Mouse (Mus musculus): Measurements from ENCODE around the gene Ppp1r3d. TPM values are rescaled to one million over a fixed set of nuclear protein-coding genes. Genes with fewer than 3 reads are reported as not detected.

Ppp1r3d gene
- polyA plus RNA-seq, 1 experiment: 5.2 TPM

- 76% methylated on average over 2 of the region's 2 CpGs for WGBS
- TF ChIP-seq POLR2A (IDR thresholded peaks at IDR 0.05; ENCODE audit: borderline replicate concordance, control insufficient read depth, low read depth, low read length) (no peak), CTCF (IDR thresholded peaks at IDR 0.05; ENCODE audit: control insufficient read depth, insufficient read depth, low read length) (no peak)
- H3K27ac ChIP-seq (ENCODE audit: control insufficient read depth, insufficient read depth, low read depth, low read length, poor library complexity): no peak overlapping the region
- H3K4me3 ChIP-seq (replicated peaks; ENCODE audit: control insufficient read depth, low read depth, low read length): no peak overlapping the region
- no peaks in the 10 kb centered on the region; the same call in 1 of the 2 replicates for H3K4me1 ChIP-seq (ENCODE audit: control insufficient read depth, insufficient read depth, low read length)
Observed at GRCm38 (mm10) chr2:178433903-178434302, 19.6 kb upstream of the Ppp1r3d start.

- H3K4me1 ChIP-seq (ENCODE audit: control insufficient read depth, insufficient read depth, low read length): no peaks in the 10 kb centered on the region; the same call in 1 of the 2 replicates
- TF ChIP-seq POLR2A (IDR thresholded peaks at IDR 0.05; ENCODE audit: borderline replicate concordance, control insufficient read depth, low read depth, low read length) (no peak), CTCF (IDR thresholded peaks at IDR 0.05; ENCODE audit: control insufficient read depth, insufficient read depth, low read length) (no peak)
- H3K4me3 ChIP-seq (replicated peaks; ENCODE audit: control insufficient read depth, low read depth, low read length): no peak overlapping the region
- H3K27ac ChIP-seq (ENCODE audit: control insufficient read depth, insufficient read depth, low read depth, low read length, poor library complexity): no peak overlapping the region
- WGBS: 61% methylated on average over 2 of the region's 2 CpGs
Observed at GRCm38 (mm10) chr2:178433495-178433894, 19.2 kb upstream of the Ppp1r3d start.

- no peaks in the 10 kb centered on the region; the same call in 1 of the 2 replicates for H3K4me1 ChIP-seq (ENCODE audit: control insufficient read depth, insufficient read depth, low read length)
- H3K27ac ChIP-seq (ENCODE audit: control insufficient read depth, insufficient read depth, low read depth, low read length, poor library complexity): no peak within 1 kb of the TSS
- TF ChIP-seq POLR2A (IDR thresholded peaks at IDR 0.05; ENCODE audit: borderline replicate concordance, control insufficient read depth, low read depth, low read length): no peak
- no peak for TF ChIP-seq CTCF (IDR thresholded peaks at IDR 0.05; ENCODE audit: control insufficient read depth, insufficient read depth, low read length)
- 86% methylated on average over 4 of the region's 4 CpGs for WGBS
- no peak within 1 kb of the TSS for H3K4me3 ChIP-seq (replicated peaks; ENCODE audit: control insufficient read depth, low read depth, low read length)
Observed at GRCm38 (mm10) chr2:178430231-178430630, 16.0 kb upstream of the Ppp1r3d start, which contains the start of gene Cdh26. Gene Cdh26, plus strand, starts transcription at chr2:178430531.

GRCm38 (mm10) chr2:178429426-178429825, 15.2 kb upstream of the Ppp1r3d start:
- TF ChIP-seq POLR2A (IDR thresholded peaks at IDR 0.05; ENCODE audit: borderline replicate concordance, control insufficient read depth, low read depth, low read length) (no peak), CTCF (IDR thresholded peaks at IDR 0.05; ENCODE audit: control insufficient read depth, insufficient read depth, low read length) (no peak)
- Histone ChIP-seq H3K4me1 (ENCODE audit: control insufficient read depth, insufficient read depth, low read length) (no peaks in the 10 kb centered on the region; the same call in 1 of the 2 replicates), H3K27ac (ENCODE audit: control insufficient read depth, insufficient read depth, low read depth, low read length, poor library complexity) (no peak overlapping the region), H3K4me3 (replicated peaks; ENCODE audit: control insufficient read depth, low read depth, low read length) (no peak overlapping the region)
- WGBS: 79% methylated on average over 6 of the region's 6 CpGs

DNA sequence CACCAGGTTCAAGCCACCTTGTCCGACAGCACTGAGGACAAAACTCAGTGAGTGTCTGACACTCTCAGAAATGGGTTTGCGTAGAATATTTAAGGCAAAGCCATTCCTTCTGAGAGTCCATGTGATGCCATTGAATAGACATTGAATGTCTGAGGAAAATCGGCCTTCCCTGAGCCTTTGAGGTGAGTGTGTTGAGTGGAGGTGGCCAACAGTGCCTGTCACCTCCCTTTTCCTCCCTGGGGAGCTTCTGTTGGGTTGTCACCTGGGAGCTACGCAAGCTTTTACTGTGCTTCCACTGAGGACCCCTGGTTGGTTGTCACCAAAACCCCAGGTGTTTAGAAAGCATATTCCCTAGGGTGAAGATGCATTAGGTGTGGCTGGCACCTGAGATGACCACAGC, 14.4 kb upstream of the Ppp1r3d start:
- no peak for TF ChIP-seq CTCF (IDR thresholded peaks at IDR 0.05; ENCODE audit: control insufficient read depth, insufficient read depth, low read length)
- no peak for TF ChIP-seq POLR2A (IDR thresholded peaks at IDR 0.05; ENCODE audit: borderline replicate concordance, control insufficient read depth, low read depth, low read length)
- WGBS: 73% methylated on average over 4 of the region's 4 CpGs
- no peak overlapping the region for H3K4me3 ChIP-seq (replicated peaks; ENCODE audit: control insufficient read depth, low read depth, low read length)
- H3K27ac ChIP-seq (ENCODE audit: control insufficient read depth, insufficient read depth, low read depth, low read length, poor library complexity): no peak overlapping the region
- no peaks in the 10 kb centered on the region; the same call in 1 of the 2 replicates for H3K4me1 ChIP-seq (ENCODE audit: control insufficient read depth, insufficient read depth, low read length)

- 67% methylated on average over 9 of the region's 9 CpGs for WGBS
- Histone ChIP-seq H3K27ac (ENCODE audit: control insufficient read depth, insufficient read depth, low read depth, low read length, poor library complexity) (no peak overlapping the region), H3K4me1 (ENCODE audit: control insufficient read depth, insufficient read depth, low read length) (no peaks in the 10 kb centered on the region; the same call in 1 of the 2 replicates), H3K4me3 (replicated peaks; ENCODE audit: control insufficient read depth, low read depth, low read length) (no peak overlapping the region)
- TF ChIP-seq POLR2A (IDR thresholded peaks at IDR 0.05; ENCODE audit: borderline replicate concordance, control insufficient read depth, low read depth, low read length) (no peak), CTCF (IDR thresholded peaks at IDR 0.05; ENCODE audit: control insufficient read depth, insufficient read depth, low read length) (no peak)
Observed at GRCm38 (mm10) chr2:178428183-178428582, 13.9 kb upstream of the Ppp1r3d start.

- H3K27ac ChIP-seq (ENCODE audit: control insufficient read depth, insufficient read depth, low read depth, low read length, poor library complexity): no peak overlapping the region
- no peak for TF ChIP-seq POLR2A (IDR thresholded peaks at IDR 0.05; ENCODE audit: borderline replicate concordance, control insufficient read depth, low read depth, low read length)
- TF ChIP-seq CTCF (IDR thresholded peaks at IDR 0.05; ENCODE audit: control insufficient read depth, insufficient read depth, low read length): no peak
- H3K4me1 ChIP-seq (ENCODE audit: control insufficient read depth, insufficient read depth, low read length): no peaks in the 10 kb centered on the region
- WGBS: 79% methylated on average over 5 of the region's 5 CpGs
- H3K4me3 ChIP-seq (replicated peaks; ENCODE audit: control insufficient read depth, low read depth, low read length): no peak overlapping the region
Observed at GRCm38 (mm10) chr2:178427181-178427580, 12.9 kb upstream of the Ppp1r3d start.

GRCm38 (mm10) chr2:178426229-178426628, 12.0 kb upstream of the Ppp1r3d start:
- H3K27ac ChIP-seq (ENCODE audit: control insufficient read depth, insufficient read depth, low read depth, low read length, poor library complexity): no peak overlapping the region
- no peak overlapping the region for H3K4me3 ChIP-seq (replicated peaks; ENCODE audit: control insufficient read depth, low read depth, low read length)
- TF ChIP-seq POLR2A (IDR thresholded peaks at IDR 0.05; ENCODE audit: borderline replicate concordance, control insufficient read depth, low read depth, low read length) (no peak), CTCF (IDR thresholded peaks at IDR 0.05; ENCODE audit: control insufficient read depth, insufficient read depth, low read length) (no peak)
- 40% methylated on average over 4 of the region's 4 CpGs for WGBS
- no peaks in the 10 kb centered on the region for H3K4me1 ChIP-seq (ENCODE audit: control insufficient read depth, insufficient read depth, low read length)

DNA sequence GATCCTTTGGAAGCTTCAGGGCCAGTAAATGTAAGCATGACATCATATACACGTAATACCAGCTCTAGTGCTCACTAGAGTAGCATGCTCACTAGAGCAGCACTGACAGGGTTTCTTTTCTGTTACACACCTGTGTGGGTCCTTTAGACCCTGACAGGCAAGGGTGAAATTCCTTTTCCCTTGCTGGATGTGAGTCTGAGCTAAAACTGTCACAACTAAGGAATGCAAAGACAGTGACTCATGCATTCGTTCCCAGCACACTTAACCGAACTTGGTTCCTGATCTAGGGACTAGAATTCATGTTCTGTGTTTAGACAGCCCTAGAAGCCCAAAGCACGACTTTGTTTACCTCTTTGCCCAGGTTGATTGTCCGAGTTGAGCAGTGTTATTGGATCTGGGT, 9.0 kb upstream of the Ppp1r3d start:
- Histone ChIP-seq H3K4me1 (ENCODE audit: control insufficient read depth, insufficient read depth, low read length) (no peaks in the 10 kb centered on the region), H3K27ac (ENCODE audit: control insufficient read depth, insufficient read depth, low read depth, low read length, poor library complexity) (no peak overlapping the region), H3K4me3 (replicated peaks; ENCODE audit: control insufficient read depth, low read depth, low read length) (no peak overlapping the region)
- TF ChIP-seq CTCF (IDR thresholded peaks at IDR 0.05; ENCODE audit: control insufficient read depth, insufficient read depth, low read length) (no peak), POLR2A (IDR thresholded peaks at IDR 0.05; ENCODE audit: borderline replicate concordance, control insufficient read depth, low read depth, low read length) (no peak)
- 79% methylated on average over 5 of the region's 5 CpGs for WGBS
